Mouse (Mus musculus) CH12.LX (cell line): ENCODE measurements at regions not wholly inside any gene's neighbourhood (a gene's known extent, or its start where the extent isn't known, plus 50 kb on each side); places are given as distances from the start of the nearest gene placed in this dataset.

Experiments used
- DNase-seq: peaks from one replicate; pipeline ENCODE4 v3.0.0-alpha.2; 2013; ENCODE audit errors: extremely low read depth
- H3K27ac ChIP-seq: 2 replicates; pipeline ENCODE4 v1.5.1; 2012; ENCODE audit warnings: low read depth, mild to moderate bottlenecking, control low read depth, moderate library complexity; ENCODE audit not compliant: insufficient read depth
- H3K27me3 ChIP-seq: replicated peaks from 2 replicates; pipeline ENCODE3; 2012; ENCODE audit warnings: inconsistent platforms
- H3K36me3 ChIP-seq, 2 experiments: replicated peaks in 1 of 2; 2 replicates each; pipeline versions ENCODE3 to v1.6.1; 2012; ENCODE audit warnings: inconsistent platforms in 1 of 2, low read length in 1 of 2, mild to moderate bottlenecking in 1 of 2, mixed read lengths in 1 of 2, moderate library complexity in 1 of 2; ENCODE audit not compliant: control insufficient read depth in 1 of 2, insufficient read depth in 1 of 2
- H3K4me1 ChIP-seq, 2 experiments: 2 replicates each; pipeline ENCODE4 v1.6.1; 2012; ENCODE audit warnings: inconsistent platforms in 1 of 2, moderate library complexity in 1 of 2; ENCODE audit not compliant: insufficient read depth in 2 of 2, control insufficient read depth in 1 of 2
- H3K4me2 ChIP-seq: 2 replicates; pipeline ENCODE4 v1.6.1; 2012; ENCODE audit warnings: low read depth, mild to moderate bottlenecking, control low read depth; ENCODE audit not compliant: poor library complexity, insufficient read depth, severe bottlenecking
- H3K4me3 ChIP-seq, 3 experiments: fragments of 150-350 bp in 1 of 3; sonication (generic) in 1 of 3; replicated peaks in 1 of 3; 2 replicates each; pipeline versions ENCODE3 to v1.5.1; 2011 to 2012; ENCODE audit warnings: low read depth in 2 of 3, low read length in 2 of 3, mild to moderate bottlenecking in 2 of 3, moderate library complexity in 2 of 3, control low read depth in 1 of 3, improper control_type of control experiment in 1 of 3, inconsistent platforms in 1 of 3, mixed read lengths in 1 of 3; ENCODE audit not compliant: poor library complexity in 1 of 3
- H3K79me2 ChIP-seq: replicated peaks from 2 replicates; pipeline ENCODE4 v1.6.1; 2012; ENCODE audit warnings: mild to moderate bottlenecking, moderate library complexity; ENCODE audit not compliant: control insufficient read depth, poor library complexity, insufficient read depth, severe bottlenecking; ENCODE audit errors: extremely low read depth
- H3K9ac ChIP-seq: 2 replicates; pipeline ENCODE4 v1.6.1; 2012; ENCODE audit warnings: low read depth, mild to moderate bottlenecking, control low read depth, moderate library complexity; ENCODE audit not compliant: insufficient read depth
- H3K9me3 ChIP-seq: replicated peaks from 2 replicates; pipeline ENCODE3; 2012; ENCODE audit warnings: low read length, inconsistent platforms, mixed read lengths
- BHLHE40 ChIP-seq: IDR thresholded peaks from 2 replicates; pipeline ENCODE4 v1.6.1; 2011; ENCODE audit warnings: mild to moderate bottlenecking, low read depth, low read length, improper control_type of control experiment
- CHD1 ChIP-seq: IDR thresholded peaks from 2 replicates; pipeline ENCODE4 v1.6.1; 2012; ENCODE audit warnings: low read depth, low read length, improper control_type of control experiment, inconsistent platforms
- CHD2 ChIP-seq: IDR thresholded peaks from 2 replicates; pipeline ENCODE4 v1.6.1; 2011; ENCODE audit warnings: low read length, improper control_type of control experiment
- ETS1 ChIP-seq: conservative IDR thresholded peaks from 2 replicates; pipeline ENCODE4 v1.6.1; 2012; ENCODE audit warnings: low read depth, mild to moderate bottlenecking, inconsistent platforms, low read length, improper control_type of control experiment, moderate library complexity
- HCFC1 ChIP-seq: IDR thresholded peaks from 2 replicates; pipeline ENCODE4 v1.6.1; 2012; ENCODE audit warnings: low read depth, mild to moderate bottlenecking, inconsistent platforms, low read length, improper control_type of control experiment
- IRF4 ChIP-seq: IDR thresholded peaks from 2 replicates; pipeline ENCODE4 v1.6.1; 2014; ENCODE audit warnings: low read depth, mild to moderate bottlenecking, inconsistent platforms, low read length, improper control_type of control experiment
- JUN ChIP-seq: IDR thresholded peaks from 2 replicates; pipeline ENCODE4 v1.6.1; 2011; ENCODE audit warnings: low read depth, mild to moderate bottlenecking, low read length, improper control_type of control experiment, moderate library complexity; ENCODE audit not compliant: insufficient read depth
- JUND ChIP-seq: conservative IDR thresholded peaks from 2 replicates; pipeline ENCODE4 v1.6.1; 2011; ENCODE audit warnings: low read depth, low read length, improper control_type of control experiment
- MAFK ChIP-seq: IDR thresholded peaks from 2 replicates; pipeline ENCODE4 v1.6.1; 2011; ENCODE audit warnings: low read length, improper control_type of control experiment; ENCODE audit not compliant: insufficient replicate concordance
- MAX ChIP-seq: IDR thresholded peaks from 2 replicates; pipeline ENCODE4 v1.6.1; 2011; ENCODE audit warnings: low read length, improper control_type of control experiment
- MAZ ChIP-seq: IDR thresholded peaks from 2 replicates; pipeline ENCODE4 v1.6.1; 2012; ENCODE audit warnings: low read depth, mild to moderate bottlenecking, inconsistent platforms, low read length, improper control_type of control experiment, moderate library complexity
- MYC ChIP-seq: IDR thresholded peaks from 2 replicates; pipeline ENCODE4 v1.6.1; 2011; ENCODE audit warnings: low read depth, mild to moderate bottlenecking, improper control_type of control experiment, low read length
- PAX5 ChIP-seq: IDR thresholded peaks from 2 replicates; pipeline ENCODE4 v1.6.1; 2012; ENCODE audit warnings: low read length, inconsistent platforms, mixed read lengths
- RAD21 ChIP-seq: IDR thresholded peaks from 2 replicates; pipeline ENCODE4 v1.6.1; 2011; ENCODE audit warnings: low read depth, mild to moderate bottlenecking, low read length, improper control_type of control experiment, moderate library complexity
- SMC3 ChIP-seq: IDR thresholded peaks from 2 replicates; pipeline ENCODE4 v1.6.1; 2011; ENCODE audit warnings: low read depth, low read length, improper control_type of control experiment
- TBP ChIP-seq: conservative IDR thresholded peaks from 2 replicates; pipeline ENCODE4 v1.6.1; 2011; ENCODE audit warnings: low read depth, low read length, improper control_type of control experiment
- UBTF ChIP-seq: IDR thresholded peaks from 2 replicates; pipeline ENCODE4 v1.6.1; 2012; ENCODE audit warnings: low read depth, mild to moderate bottlenecking, inconsistent platforms, low read length, improper control_type of control experiment, moderate library complexity
- ZKSCAN1 ChIP-seq: IDR thresholded peaks from 2 replicates; pipeline ENCODE4 v1.6.1; 2012; ENCODE audit warnings: low read depth, inconsistent platforms, low read length, improper control_type of control experiment, borderline replicate concordance
- ZMIZ1 ChIP-seq: IDR thresholded peaks from 2 replicates; pipeline ENCODE4 v1.6.1; 2012; ENCODE audit warnings: low read depth, mild to moderate bottlenecking, inconsistent platforms, low read length, improper control_type of control experiment
- dilution Hi-C: fragments of 300-500 bp; cut with MboI; formaldehyde crosslinking; loops from 2 replicates; pipeline ENCODE4 v1.14.3; 2020; ENCODE audit warnings: low sequenced_read_pairs; ENCODE audit not compliant: extremely low pct_unique_long_range_greater_than_20kb, extremely low pct_ligation_motif_present
- in situ Hi-C: fragments of 300-500 bp; cut with MboI; formaldehyde crosslinking; loops from 3 replicates; pipeline ENCODE4 v1.14.3; 2019; ENCODE audit warnings: low sequenced_read_pairs, low pct_ligation_motif_present, low pct_unique_long_range_greater_than_20kb, mixed read lengths

GRCm38 (mm10) chr16:87817590-87817989, 118.8 kb downstream of the Bach1 start:
- dilution Hi-C loops (no loop called here), in situ Hi-C loops (no loop called here)
- no peaks in the 10 kb centered on the region for H3K27me3 ChIP-seq
- no peak overlapping the region for H3K4me2 ChIP-seq
- H3K9me3 ChIP-seq = no peaks in the 10 kb centered on the region
- H3K4me3 ChIP-seq = no peak overlapping the region
- no peak for TF ChIP-seq TBP
- TF ChIP-seq MAX = no peak
- no peak for TF ChIP-seq CHD1
- TF ChIP-seq RAD21 = no peak
- TF ChIP-seq MAFK = no peak
- TF ChIP-seq JUN = no peak
- no peak overlapping the region for H3K9ac ChIP-seq
- H3K79me2 ChIP-seq = no peaks in the 10 kb centered on the region
- no peaks in the 10 kb centered on the region for H3K36me3 ChIP-seq
- H3K4me1 ChIP-seq = no peaks in the 10 kb centered on the region
- no peak overlapping the region for H3K27ac ChIP-seq
- DNase-seq = no peak

- dilution Hi-C loops = no loop called here
- Histone ChIP-seq H3K4me3 (no peak overlapping the region), H3K9ac (no peak overlapping the region), H3K4me2 (no peak overlapping the region), H3K4me1 (no peaks in the 10 kb centered on the region), H3K36me3 (no peaks in the 10 kb centered on the region), H3K27ac (no peak overlapping the region), H3K27me3 (no peaks in the 10 kb centered on the region)
- DNase-seq = no peak
- in situ Hi-C loops = no loop called here
- TF ChIP-seq PAX5 (no peak), SMC3 (no peak), ZKSCAN1 (no peak), MYC (no peak), JUND (no peak), CHD2 (no peak), MAFK (no peak), IRF4 (no peak), ZMIZ1 (no peak), ETS1 (no peak), BHLHE40 (no peak), MAX (no peak), MAZ (no peak), RAD21 (no peak), UBTF (no peak), HCFC1 (no peak)
- TF ChIP-seq, all 38 proteins: peak for 0
- H3K9me3 ChIP-seq = no peaks in the 10 kb centered on the region
- no peaks in the 10 kb centered on the region for H3K79me2 ChIP-seq
Observed at GRCm38 (mm10) chr16:87834296-87834695, 135.6 kb downstream of the Bach1 start.
